Mouse (Mus musculus): ENCODE measurements around the gene Il13ra1.

Gene Il13ra1

DNA sequence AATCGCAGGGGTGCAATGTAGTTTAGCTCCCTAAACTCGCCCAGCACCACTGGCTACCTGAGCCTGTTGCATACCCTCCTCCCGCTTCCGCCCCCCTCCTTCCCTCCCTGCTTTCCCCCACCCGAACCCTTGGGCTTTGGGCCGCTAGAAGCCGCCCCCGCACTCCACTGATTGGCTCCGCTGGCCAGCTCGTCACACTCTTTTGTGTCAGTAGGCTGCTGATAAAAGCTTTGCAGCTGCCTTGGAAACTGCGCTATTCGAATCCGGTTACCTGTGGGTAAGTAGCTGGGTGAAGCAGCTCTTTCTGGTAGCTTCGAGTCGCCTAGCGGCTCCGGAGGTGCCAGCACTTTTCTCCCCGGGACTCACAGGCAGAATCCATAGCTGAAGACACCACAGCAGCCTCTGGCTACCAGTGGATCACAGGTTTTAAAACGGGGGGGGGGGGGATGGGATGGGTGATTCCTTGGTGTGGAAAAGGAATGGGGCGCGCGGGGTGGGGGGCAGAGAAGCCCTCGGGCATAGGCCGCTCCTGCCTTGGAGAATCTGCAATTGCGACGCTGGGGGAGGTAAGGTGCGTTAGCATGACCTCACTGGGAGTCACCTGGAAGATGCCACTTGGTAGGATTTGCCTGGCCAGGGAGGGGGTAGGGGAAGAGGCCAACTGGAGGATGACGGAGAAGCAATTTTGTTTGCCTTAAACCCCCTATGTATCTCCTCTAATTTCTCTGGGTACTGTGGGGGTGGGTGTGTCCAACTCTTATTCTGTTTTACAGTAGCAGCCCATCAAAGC lies 84.0 kb downstream of the Il13ra1 start, which contains the start of gene Zcchc12:
Gene Zcchc12 (plus strand): TSS at position 169 of the 790 bp plus-strand sequence.
- DNase-seq (ENCODE audit: low spot score) = peak; percentile 37

DNA sequence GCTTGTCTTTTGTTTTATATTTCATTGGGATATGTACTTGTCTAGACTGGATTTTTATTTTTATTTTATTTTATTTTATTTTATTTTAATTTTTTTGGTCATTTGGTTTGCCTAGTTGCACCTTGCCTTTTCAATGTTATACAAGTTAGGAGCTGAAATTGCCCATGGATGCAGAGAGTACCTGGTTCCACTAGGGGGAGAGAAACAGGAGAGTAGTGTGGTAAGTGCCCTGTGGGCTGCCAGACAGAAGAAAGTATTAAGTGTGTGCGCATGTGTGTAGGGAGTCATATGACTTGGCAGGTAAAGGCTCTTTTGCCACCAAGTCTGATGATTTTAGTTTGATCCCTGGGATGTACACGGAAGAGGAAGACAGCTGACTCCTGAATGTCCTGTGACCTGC lies 97.6 kb downstream of the Il13ra1 start:
- no peak for DNase-seq (ENCODE audit: low spot score)

DNA sequence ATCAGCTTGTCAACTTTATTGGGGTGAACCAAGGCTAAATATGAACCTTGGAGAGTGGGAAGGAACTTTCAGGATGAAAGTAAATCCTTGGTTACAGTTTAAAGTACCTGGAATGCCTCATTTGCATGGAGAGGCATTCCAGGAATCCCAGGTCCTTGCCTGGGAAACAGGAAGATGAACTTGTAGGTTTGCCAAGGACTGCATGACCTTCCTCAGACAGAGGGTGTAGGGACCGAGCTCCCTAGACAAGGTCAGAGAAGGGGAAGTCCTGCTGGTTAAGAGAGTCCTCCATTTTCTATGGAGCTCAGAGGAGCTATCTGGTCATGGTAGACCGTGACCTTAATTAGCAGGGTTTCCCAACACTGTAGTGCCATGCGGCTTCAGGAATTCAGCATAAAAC lies 99.3 kb downstream of the Il13ra1 start:
- DNase-seq (ENCODE audit: low spot score) = no peak

All from layer of hippocampus, adult 11-12 months (tissue).